Mouse (Mus musculus): ENCODE results near the gene Mllt3.

Gene Mllt3

DNA sequence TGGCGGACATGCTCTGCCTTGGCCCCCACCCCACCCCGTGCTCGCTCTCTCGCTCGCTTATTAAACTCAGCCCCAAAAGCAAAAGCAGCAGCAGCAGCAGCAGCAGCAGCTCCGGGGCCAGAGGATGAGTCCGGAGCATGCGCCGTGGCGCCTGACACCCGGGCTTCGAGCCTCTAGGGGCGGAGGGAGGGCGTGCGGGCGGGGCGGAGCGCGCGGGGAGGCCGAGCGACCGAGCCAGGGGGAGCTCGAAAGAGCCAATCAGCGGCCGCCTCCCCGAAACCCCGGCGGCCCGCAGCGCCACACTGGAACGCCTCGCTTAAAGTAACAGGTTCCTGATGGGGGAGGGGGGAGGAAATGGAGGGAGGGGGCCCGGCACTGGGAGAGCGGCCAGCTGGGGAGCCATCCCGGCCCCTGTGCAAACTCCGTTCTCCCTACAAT, at the start of gene Mllt3:
TSS of gene Mllt3 (minus strand) at position 149 of the 438 bp plus-strand sequence.
- DNase-seq (ENCODE audit: low spot score in 2 of 2): peak; percentile 90 to 93

DNA sequence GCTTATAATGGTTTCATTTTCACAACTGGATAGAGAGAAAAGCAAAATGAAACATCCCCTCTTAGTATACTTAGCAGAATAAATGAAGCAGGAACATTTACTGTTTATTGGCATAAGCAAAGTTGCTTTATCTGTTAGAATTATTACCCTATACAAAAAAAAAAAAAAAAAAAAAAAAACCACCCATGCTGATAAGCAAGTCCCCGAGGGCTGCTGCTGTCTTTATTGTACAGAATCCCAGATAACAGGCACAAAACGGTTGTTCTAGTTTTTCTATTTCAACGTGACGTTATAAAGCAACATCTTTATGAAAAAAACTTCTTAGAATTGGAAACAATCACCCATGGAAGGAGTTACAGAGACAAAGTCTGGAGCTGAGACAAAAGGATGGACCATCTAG, 49.2 kb upstream of the Mllt3 start:
- no peak for DNase-seq (ENCODE audit: low spot score in 2 of 2)

DNA sequence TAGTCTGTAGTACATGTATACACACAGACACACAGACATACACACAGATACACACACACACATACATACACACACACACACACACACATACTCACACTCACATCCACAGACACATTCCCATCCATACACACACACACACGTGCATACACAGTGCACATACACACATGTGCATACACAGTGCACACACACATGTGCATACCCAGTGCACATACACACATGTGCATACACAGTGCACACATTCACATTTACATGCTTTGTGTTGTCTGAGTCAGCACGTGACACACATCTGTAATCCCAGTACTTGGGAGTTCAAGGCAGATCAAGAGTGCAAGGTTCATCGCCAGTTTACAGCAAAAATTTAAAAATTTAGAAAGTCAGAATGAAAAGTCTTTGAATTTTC, 48.7 kb upstream of the Mllt3 start:
- DNase-seq (ENCODE audit: low spot score in 2 of 2): no peak

DNA sequence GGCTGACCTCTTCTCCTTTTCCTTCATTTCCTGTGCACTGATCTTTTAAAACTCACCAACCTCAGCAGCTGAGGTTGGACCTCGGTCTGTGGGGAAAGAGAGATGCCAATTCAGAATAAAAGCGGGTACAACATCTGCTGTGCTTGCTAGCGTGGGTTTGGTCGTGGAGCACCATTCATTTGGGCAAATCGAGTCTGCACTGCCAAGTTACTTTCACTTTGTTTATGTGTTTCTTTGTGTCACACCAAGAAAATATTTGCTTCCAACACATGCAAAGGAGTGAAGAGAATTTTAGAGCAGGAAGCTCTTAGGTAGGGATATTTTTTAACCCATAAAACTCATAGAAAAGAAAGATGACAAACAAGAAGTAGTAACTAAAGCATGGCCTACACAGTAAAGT, 48.3 kb upstream of the Mllt3 start:
- DNase-seq (ENCODE audit: low spot score in 2 of 2): no peak

DNA sequence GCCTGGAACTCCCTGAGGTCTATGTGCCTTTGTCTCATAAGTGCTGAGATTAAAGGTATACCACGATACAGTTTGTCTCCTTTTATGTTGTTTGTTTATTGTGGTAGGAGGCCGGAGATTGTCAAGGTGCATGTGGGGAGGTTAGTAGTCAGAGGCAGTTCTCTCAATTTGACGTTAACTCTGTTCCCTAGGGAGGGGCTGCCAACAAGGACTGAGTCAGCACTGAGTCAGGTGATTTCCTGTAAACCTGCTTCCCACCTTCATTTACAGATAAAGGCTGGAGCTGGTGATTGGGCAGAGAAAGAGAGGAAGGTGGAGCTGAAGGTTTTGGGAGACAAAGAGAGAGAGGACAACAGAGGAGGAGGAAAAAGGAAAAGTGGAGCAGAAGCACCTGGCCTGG, 45.8 kb upstream of the Mllt3 start:
- DNase-seq (ENCODE audit: low spot score in 2 of 2): no peak

DNA sequence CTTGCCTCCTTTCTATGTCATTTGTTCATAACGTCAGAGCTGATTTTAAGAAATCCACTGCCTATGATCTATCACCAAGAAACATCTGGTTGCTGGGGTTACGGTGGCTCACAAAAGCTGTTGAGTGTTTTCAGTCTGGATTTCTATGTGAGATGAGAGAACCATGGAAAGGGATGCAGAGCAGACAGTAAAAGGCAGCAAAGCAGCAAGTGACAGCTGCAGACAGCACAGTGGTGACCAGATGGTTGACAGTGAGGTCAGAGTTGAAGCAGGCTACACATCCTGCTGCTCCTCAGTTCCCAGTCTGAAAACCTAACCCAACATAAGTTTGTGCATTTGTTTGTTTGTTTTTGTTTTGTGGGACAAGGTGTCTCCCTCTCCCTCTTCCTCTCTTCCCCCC, 42.2 kb upstream of the Mllt3 start:
- no peak for DNase-seq (ENCODE audit: low spot score in 2 of 2)

DNA sequence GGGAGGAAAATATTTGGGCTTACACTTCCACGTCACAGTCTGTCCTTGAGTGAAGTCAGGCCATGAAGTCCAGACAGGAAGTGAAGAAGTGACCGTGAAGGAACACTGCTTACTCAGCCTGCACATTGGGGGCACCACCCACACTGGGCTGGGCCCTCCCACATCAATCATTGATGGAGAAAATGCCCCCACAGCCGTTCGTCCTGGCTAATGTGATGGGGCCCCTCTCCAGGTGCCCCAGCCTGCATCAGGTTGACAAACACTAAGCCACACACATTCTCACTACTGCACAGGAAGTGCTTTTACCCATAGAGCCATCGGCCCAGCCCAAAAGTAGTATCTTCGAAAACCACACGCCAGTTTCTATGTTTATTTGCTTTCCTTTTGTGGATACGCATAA, 13.1 kb upstream of the Mllt3 start:
- DNase-seq (ENCODE audit: low spot score in 2 of 2): no peak

DNA sequence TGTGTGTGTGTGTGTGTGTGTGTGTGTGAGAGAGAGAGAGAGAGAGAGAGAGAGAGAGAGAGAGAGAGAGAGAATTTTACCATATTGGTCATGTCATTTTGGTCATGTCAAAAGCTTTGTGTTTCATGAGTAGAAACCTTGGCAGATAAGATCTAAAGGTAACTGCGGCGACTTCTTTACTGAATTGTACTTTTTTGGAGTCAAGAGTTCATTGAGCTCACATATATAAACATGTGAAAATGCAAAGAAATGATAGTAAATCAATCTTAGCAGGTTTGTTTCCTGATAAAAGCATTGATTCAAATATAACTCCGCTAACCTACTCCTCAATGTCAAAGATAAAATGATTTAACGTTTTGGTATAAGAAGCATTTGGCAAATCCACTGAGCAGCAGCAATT, 12.0 kb upstream of the Mllt3 start:
- no peak for DNase-seq (ENCODE audit: low spot score in 2 of 2)

DNA sequence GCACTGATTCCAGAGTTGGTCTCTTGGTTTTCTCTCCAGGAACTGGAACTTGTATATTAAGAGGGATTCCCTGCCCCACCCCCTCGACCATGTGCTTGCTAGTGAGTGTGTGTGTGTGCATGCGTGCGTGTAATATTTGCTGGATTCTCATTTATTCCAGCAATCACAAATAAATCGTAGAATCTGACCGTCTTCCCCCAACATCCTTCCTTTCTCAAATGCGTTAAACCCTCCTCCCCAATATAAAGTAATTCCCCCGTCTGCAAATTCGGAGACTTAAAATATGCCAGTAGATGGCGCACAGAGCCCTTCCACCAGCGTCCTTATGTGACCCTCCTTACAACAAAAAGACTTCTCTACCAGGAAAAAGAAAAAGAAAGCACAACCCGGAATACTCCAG, 2.2 kb upstream of the Mllt3 start:
- peak in 1 of 2 experiments; percentile 63 for DNase-seq (ENCODE audit: low spot score in 2 of 2)

DNA sequence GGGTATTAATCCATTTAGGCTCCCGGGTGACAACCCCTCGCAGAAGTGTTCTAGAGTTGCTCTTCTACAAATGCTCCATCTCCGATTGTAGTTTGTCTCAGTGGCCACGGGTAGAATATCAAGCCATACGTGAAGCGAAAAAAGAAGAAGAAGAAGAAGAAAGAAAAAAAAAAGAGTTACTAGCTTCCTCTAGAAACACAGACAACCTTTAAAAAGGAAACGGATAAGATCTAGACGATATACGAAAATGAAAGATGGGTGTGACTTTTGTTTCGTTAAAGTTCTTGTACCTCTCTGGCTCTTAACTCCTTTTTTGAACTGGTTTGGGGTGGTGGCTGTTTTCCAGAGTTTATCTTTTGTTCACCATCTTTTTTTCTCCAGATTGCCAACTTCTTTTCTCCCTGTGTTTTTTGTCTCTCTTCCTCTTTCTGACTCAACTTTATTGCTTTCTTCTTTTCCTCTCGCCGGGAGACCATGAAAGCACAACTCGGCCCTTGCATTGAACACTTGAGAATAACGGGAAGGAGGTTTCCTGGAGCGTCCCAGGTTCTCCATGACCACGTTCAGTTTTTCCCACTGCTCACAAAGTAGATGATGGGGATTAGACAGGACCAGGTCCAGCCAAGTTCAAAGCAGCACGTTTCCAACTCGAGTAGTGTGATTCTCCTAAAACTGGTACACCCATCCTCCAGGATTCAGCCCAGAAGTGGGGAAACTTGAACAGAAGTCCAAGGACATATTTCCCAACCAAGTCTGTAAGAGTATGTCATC, 1.4 kb upstream of the Mllt3 start:
- no peak for DNase-seq (ENCODE audit: low spot score in 2 of 2)

DNA sequence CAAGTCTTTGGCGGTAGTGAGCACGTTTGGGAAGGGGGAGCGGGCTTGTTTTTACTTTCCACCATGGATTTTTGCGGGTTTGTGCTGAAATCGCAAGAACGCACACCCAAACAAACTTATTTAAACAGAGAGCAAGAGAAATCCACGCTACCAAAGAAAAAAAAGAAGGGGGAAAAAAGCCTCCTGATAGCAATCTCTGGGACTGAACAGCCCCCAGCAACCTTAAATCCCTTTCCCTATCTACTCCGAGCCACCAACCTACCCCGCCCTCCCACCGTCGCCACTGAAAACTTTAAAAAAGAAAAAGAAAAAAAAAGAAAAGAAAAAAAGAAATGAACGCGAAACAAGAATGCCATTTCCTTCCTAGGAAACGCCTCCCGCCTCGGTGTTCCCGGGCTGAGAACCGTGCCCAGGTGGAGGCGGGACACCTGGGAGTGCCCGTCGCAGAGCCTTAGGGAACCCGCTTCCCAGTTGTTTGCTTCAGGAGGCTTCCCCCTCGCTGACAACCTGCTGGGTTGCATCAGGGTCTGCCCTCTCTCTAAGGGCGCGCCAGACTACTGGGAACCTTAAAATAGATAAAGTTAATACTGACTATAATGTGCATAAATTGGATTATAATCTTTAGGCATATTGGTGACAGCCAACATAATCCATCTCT, 694 bp upstream of the Mllt3 start:
- no peak for DNase-seq (ENCODE audit: low spot score in 2 of 2)

DNA sequence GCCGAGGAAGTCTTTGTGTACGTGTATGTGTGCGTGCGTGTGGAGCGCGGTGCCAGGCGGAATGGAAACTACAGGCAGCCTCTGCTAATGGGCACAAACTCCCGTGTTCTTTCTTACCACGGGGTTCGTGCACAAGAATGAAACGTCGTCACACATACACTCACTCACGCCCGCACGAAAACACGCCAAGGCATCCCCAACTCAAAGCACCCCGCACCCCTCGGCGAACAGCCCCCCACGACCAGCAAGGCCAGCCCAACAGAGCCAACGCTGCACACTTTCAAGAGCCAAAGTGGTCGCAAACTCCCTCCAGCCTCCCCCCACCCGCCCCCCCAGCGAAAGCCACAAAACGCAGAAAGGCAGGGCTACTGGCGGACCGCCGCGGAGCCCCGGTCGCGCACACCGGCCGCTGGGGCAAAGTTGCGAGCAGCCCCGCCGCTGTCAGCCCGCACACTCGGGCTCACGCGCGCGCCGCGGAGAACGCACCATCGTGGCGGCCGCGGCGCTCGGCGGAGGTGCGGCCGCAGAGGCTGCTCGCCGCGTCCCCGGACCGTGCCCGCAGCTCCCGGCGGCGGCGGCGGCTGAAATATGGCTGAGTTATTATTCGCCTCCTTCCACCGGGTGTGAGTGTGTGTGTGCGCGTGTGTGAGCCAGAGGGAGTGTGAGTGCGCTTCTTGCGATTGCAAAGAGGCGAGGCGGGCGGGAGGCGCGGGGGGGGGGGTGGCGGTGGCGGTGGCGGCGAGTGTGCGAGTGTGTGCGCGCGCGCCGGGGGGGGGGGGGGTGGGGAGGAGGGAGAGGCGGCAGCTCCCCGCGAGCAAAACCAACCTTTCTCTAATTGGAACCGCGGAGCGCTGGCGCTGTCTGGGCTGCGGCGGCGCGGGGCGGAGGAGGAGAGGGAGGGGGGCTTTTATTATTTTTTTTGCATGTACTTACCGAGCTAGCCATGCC, 739 bp downstream of the Mllt3 start:
- peak; percentile 53 to 54 for DNase-seq (ENCODE audit: low spot score in 2 of 2)

DNA sequence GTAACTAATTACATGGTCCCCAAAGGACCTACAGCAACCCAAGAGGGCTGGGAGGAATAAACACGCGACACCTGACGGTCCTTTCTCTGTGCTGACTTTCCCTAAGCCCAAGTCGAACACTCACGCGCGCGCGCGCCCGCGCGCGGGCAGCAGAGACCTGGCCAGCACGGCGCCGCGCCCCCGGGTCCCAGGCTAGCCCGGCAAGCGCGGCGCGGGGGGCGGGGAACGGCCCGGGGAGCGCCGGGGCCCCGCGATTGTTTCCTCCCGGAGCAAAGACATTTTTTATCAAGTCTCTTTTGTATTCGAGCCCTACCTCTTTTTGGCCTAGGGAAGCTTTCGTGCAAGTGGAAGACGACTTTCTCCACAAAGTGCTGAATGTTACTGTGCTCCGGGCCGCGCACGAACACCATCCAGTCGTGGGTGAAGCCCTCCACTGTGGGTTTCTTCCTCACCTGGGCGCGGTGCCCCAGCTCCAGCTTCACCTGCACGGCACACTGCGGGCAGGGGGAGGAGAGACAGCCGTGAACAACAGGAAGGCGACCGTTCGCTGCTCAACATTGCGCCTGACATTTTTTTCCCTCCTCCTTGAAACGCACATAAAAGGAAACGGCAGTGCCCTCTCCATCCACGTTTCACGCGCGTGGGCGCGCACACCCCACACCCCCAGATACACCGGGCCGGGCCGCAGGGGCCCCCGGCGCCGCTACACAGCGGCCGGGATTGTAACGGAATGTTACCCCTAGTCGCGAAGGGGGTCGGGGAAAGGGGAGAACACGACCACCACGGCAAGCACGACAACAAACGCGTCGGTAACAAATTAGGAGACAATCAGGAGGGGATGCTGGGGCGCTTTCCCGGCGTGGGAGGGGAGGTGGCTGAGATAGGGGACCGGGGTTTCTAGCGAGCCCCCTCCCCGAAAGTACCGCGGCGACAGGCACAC, 1.7 kb downstream of the Mllt3 start:
- peak in 1 of 2 experiments; percentile 28 for DNase-seq (ENCODE audit: low spot score in 2 of 2)

DNA sequence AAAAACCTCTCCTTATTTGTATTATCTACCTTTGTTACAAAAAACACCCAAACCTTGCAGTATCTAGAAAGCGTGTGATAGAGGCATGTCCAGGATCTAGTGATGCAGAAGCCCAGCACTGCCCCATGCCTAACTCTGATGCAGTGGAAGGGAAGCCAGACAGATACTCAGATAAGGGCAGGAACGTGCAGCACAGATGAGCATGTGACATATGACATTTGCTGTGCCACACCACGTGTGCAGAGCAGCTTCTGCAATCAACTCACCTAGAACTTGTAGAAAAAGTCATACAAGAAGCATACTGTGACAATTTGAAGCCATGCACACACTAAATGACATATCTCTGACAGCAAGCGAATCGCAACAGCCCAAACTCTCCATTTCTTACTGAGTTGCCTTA, 9.6 kb downstream of the Mllt3 start:
- DNase-seq (ENCODE audit: low spot score in 2 of 2): no peak

DNA sequence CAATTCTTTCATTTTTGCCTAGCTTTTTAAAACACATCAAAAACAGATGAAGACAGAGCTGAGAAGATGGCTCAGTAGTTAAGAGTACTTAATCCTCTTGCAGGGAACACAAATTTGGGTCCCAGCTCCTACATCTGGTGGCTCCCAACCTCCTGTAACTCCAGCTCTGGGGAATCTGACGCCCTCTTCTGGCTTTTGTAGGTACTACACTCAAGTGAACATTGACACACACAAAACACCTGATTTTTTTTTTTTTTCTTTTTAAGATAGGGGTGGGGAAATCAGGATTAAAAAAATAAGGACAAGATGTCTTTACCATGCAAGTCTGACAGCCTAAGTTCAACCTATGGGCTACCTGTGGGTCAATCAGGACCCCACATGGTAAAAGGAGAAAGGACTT, 10.5 kb downstream of the Mllt3 start:
- no peak for DNase-seq (ENCODE audit: low spot score in 2 of 2)

DNA sequence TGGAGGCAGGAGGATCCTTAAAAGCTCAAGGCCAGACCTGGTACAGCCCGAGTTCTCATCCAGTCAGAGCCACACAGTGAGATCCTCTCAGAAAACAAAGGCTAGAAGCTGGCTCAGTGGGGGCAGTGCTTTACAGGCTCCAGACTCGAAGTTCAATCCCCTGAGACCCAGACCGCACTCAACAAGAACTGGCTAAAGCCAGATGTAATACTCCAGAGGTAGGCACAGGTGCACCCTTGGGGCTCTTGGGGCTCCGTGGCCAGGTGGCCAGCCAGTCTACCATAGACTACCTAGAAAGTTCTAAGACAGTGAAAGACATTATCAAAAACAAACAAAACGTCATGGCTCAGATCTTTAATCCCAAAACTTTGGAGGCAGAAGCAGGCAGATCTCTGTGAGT, 12.7 kb downstream of the Mllt3 start:
- no peak for DNase-seq (ENCODE audit: low spot score in 2 of 2)

DNA sequence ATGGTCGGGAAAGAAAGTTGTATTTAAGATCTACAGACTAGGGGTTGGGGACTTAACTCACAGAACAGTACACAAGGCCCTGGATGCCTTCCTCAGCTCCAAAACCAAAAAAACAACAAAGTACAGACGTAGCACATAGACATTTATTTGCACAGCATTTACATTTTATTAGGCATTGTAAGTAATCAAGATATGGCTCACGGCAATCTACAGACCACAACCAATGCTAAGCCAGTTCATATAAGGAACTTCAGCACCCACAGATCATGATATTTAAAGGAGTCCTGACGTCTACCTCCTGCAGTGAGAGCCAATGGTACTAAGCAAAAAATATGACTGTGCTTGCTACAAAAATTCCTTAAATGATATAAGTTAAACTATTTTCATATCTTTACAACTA, 13.5 kb downstream of the Mllt3 start:
- DNase-seq (ENCODE audit: low spot score in 2 of 2): no peak

DNA sequence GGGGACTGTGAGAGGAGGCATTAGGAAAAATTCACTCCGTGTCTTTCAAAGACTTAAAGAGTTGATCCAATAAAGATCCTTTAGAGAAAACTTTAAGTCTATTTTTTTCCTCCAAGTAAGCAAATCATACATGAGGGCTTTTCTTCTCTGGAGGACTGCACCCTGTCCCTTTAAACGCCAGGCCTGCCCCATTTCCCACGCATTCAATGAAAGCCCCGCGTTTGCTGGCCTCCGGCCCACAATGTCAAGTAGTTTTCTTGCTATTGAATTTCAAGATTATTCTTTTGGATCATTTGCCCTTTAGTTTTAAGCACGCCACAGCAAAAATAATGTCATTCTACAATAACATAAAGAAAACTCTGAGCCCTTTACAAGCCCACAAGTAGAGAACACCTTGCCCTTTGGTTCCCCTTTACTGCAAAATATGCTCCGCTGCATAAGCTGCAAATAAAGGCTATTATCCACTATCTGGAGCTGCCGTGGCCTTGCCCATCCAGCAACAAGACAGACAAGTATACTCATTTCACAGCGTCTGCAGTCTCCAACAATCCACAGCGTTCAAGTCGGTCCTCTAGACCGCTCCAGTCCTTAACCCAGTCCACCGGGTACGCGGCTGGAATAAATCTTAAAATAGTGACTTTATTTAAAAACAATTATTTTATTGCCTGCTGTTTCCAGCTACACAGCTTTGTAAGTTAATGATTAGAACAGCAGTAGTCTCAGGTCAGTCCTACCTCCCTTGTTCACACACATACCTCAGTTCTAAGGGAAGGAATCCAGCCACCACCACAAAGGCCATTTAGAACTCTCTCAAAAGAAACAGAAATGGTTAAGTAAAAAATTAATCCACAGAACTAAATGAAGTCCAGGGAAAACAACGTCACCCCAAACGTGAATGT, 15.5 kb downstream of the Mllt3 start:
- no peak for DNase-seq (ENCODE audit: low spot score in 2 of 2)

DNA sequence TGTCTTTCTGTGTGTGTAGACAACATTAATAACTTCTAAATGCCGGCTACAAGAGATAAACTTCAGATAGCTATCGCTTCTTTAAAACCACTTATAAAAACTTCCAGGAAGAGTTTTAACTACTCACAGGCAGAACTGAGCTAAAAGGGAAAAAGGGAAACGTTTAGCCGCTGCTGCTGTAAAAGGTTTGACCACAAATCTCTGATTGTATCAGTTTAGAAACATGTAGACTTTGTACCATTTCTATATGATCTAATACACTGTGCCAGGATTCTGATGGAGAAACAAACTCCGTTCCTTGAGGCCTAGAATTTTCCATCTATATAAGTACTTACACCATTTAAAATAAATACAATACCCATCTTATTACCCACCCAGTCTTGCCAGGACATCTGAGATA, 17.4 kb downstream of the Mllt3 start:
- no peak for DNase-seq (ENCODE audit: low spot score in 2 of 2)

DNA sequence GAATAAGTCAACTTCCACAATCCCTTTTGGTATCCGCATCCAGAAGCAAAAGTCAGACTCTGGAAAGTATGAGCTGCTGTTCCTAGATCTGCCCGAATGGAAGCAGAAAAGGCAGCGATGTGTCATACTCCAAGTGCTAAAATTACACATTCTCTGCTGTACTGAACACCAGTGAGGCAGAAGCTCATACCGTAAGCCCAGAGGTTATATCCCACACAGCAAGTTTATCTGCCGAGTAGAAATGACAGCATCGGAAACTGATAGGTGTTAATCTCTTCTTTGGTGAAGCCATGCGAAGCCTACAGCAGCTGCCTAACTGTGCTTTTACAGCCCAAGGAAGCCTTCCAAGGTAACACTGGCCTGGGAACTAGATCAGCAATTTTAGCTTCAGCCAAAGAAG, 17.9 kb downstream of the Mllt3 start:
- DNase-seq (ENCODE audit: low spot score in 2 of 2): peak in 1 of 2 experiments; percentile 29

All from frontal cortex, postnatal 36 days (tissue).